Mouse (Mus musculus) cerebellum, postnatal 14 days (tissue): ENCODE results near the gene Cfap126.

ENCODE experiments used
- DNase-seq, 2 experiments: peaks; one replicate each; pipeline ENCODE4 v3.0.0; 2021; ENCODE audit warnings: mixed read lengths in 2 of 2

Cfap126 gene

GRCm38 (mm10) chr1:171096110-171096964 is 17.4 kb upstream of the Cfap126 start:
- DNase-seq = no peak

GRCm38 (mm10) chr1:171097136-171097535 is 16.6 kb upstream of the Cfap126 start:
- no peak for DNase-seq

- DNase-seq = no peak
These were observed 16.1 kb upstream of the Cfap126 start for GRCm38 (mm10) chr1:171097612-171098011.

GRCm38 (mm10) chr1:171101033-171101432 is 12.7 kb upstream of the Cfap126 start:
- no peak for DNase-seq

- peak; percentile 94 to 95 for DNase-seq
These were observed 11.8 kb upstream of the Cfap126 start for GRCm38 (mm10) chr1:171101733-171102546.

GRCm38 (mm10) chr1:171102547-171103177 is 11.1 kb upstream of the Cfap126 start:
- DNase-seq = peak; percentile 92 to 94

- no peak for DNase-seq
These were observed 10.4 kb upstream of the Cfap126 start for GRCm38 (mm10) chr1:171103179-171103840.

GRCm38 (mm10) chr1:171105226-171105625 is 8.5 kb upstream of the Cfap126 start:
- no peak for DNase-seq

- DNase-seq = no peak
These were observed 4.1 kb upstream of the Cfap126 start for GRCm38 (mm10) chr1:171109620-171110019.

GRCm38 (mm10) chr1:171110659-171111019 is 3.1 kb upstream of the Cfap126 start:
- DNase-seq = no peak

- DNase-seq = peak; percentile 96 to 97
These were observed 2.5 kb upstream of the Cfap126 start for GRCm38 (mm10) chr1:171111020-171111780.

GRCm38 (mm10) chr1:171111781-171112575 is 1.7 kb upstream of the Cfap126 start:
- peak; percentile 36 to 40 for DNase-seq

- no peak for DNase-seq
These were observed 732 bp upstream of the Cfap126 start for GRCm38 (mm10) chr1:171112986-171113385.

- no peak for DNase-seq
These were observed 2.6 kb downstream of the Cfap126 start for GRCm38 (mm10) chr1:171116280-171116679.

- DNase-seq = peak; percentile 80 to 85
These were observed 4.6 kb downstream of the Cfap126 start for GRCm38 (mm10) chr1:171118269-171118684.

GRCm38 (mm10) chr1:171118996-171119395 is 5.3 kb downstream of the Cfap126 start:
- DNase-seq = no peak

- no peak for DNase-seq
These were observed 5.7 kb downstream of the Cfap126 start for GRCm38 (mm10) chr1:171119405-171119804.

- DNase-seq = no peak
These were observed 7.2 kb downstream of the Cfap126 start for GRCm38 (mm10) chr1:171120893-171121292.

GRCm38 (mm10) chr1:171121839-171122238 is 8.1 kb downstream of the Cfap126 start:
- DNase-seq = no peak

- DNase-seq = no peak
These were observed 9.2 kb downstream of the Cfap126 start for GRCm38 (mm10) chr1:171122932-171123331.

GRCm38 (mm10) chr1:171124398-171124797 is 10.7 kb downstream of the Cfap126 start:
- no peak for DNase-seq
